Mouse (Mus musculus): Measurements from ENCODE around the gene Lmf1. TPM values are rescaled to one million over a fixed set of nuclear protein-coding genes. Genes with fewer than 3 reads are reported as not detected.

Gene Lmf1
- polyA plus RNA-seq, 1 experiment = 18.8 TPM

DNA sequence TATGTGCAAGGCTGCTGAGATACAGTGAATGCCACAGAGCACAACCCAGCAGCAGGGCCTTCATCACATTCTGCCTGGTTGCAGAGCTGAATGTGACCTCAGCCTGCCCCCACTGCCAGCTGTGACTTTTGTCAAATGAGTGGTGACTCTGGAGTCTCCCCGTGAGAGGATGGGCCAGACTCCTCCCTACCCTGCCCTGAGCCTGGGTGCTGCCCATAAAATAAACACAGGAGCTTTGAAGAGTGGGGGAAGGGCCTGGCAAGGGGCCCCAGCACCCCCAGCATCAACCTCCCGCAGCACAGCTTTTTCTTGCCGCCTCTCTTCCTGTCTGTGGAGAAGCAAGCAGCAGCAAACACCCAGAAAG is 77.9 kb downstream of the Lmf1 start:
- no peak overlapping the region for H3K4me3 ChIP-seq (replicated peaks; ENCODE audit: control insufficient read depth, low read depth, low read length)
- no peak for TF ChIP-seq POLR2A (IDR thresholded peaks at IDR 0.05; ENCODE audit: borderline replicate concordance, control insufficient read depth, low read depth, low read length)
- no peak for TF ChIP-seq CTCF (IDR thresholded peaks at IDR 0.05; ENCODE audit: control insufficient read depth, insufficient read depth, low read length)
- no peaks in the 10 kb centered on the region for H3K4me1 ChIP-seq (ENCODE audit: control insufficient read depth, insufficient read depth, low read length)
- H3K27ac ChIP-seq (ENCODE audit: control insufficient read depth, insufficient read depth, low read depth, low read length, poor library complexity) = no peak overlapping the region
- 62% methylated on average over 3 of the region's 3 CpGs for WGBS

DNA sequence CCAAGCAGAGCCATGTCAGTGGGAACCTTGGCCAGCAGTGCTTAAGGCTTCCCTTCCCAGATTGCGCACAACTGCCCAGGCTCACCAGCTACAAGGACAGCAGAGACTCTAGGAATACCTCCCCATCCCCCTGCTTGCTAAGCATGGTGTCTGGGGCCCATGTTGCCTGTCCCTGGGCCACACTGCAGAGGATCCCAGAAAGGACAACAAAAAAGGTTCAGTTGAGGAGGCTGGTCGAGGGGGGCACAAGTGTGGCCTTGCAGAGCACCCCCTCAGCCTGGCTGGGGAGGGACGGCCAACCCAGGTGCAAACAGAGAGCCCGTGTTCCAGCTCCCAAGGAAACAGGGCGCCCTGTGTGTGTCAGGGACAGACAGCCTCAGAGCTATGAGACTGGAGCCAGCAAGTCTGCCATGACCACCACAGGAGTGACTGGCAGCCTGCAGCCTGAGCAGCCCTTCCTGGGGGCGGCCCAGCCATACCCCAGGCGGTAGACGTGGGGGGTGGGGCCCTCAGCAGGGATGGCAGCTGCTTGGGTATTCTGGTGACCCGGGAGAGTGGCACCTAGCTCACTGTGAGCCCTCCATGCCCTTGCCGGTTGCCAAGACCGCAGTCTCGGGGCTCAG is 84.4 kb downstream of the Lmf1 start:
- no peak for TF ChIP-seq CTCF (IDR thresholded peaks at IDR 0.05; ENCODE audit: control insufficient read depth, insufficient read depth, low read length)
- Histone ChIP-seq H3K4me1 (ENCODE audit: control insufficient read depth, insufficient read depth, low read length) (no peaks in the 10 kb centered on the region), H3K27ac (ENCODE audit: control insufficient read depth, insufficient read depth, low read depth, low read length, poor library complexity) (no peak overlapping the region), H3K4me3 (replicated peaks; ENCODE audit: control insufficient read depth, low read depth, low read length) (no peak overlapping the region)
- WGBS = 56% methylated on average over 12 of the region's 12 CpGs

DNA sequence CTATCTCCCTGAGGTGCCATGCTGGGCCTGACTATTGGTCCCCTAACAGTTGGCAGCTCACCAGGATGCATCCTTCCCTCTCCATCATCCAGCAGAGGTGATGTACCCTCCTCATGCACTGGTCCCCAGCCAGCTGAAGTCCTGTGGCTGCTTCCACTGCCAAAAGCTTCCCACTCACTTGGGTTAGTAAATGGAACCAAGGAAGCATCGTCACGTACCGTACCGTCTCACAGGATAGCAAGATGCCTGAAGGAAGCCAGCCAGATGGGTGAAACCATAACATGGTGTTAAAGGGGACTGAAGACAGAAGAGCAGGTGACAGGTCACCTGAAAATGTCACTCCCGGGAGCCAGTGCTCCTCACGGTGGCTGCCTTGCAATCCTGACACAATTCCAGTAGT is 86.6 kb downstream of the Lmf1 start:
- 80% methylated on average over 6 of the region's 6 CpGs for WGBS
- no peak overlapping the region for H3K4me3 ChIP-seq (replicated peaks; ENCODE audit: control insufficient read depth, low read depth, low read length)
- TF ChIP-seq POLR2A (IDR thresholded peaks at IDR 0.05; ENCODE audit: borderline replicate concordance, control insufficient read depth, low read depth, low read length) (no peak), CTCF (IDR thresholded peaks at IDR 0.05; ENCODE audit: control insufficient read depth, insufficient read depth, low read length) (no peak)
- H3K27ac ChIP-seq (ENCODE audit: control insufficient read depth, insufficient read depth, low read depth, low read length, poor library complexity) = no peak overlapping the region
- no peaks in the 10 kb centered on the region; the same call in 1 of the 2 replicates for H3K4me1 ChIP-seq (ENCODE audit: control insufficient read depth, insufficient read depth, low read length)

DNA sequence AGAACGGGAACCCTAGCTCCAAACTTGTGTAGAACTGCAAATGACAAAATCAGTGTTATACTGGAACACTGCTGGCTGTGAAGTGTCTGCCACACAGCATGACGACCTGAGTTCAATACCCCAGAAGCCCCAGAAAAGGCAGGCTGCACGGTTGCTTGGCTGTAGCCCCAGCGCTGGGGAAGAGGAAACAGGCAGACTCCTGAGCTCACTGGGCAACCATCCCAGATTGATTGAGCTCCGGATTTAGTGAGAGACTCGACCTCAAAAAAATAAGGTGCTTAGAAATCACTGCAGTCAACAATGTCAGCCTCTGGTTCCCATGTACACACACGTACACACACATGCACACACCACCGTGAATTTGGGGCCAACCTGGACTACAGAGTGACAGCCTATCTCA is 87.0 kb downstream of the Lmf1 start:
- 53% methylated on average over 8 of the region's 8 CpGs for WGBS
- TF ChIP-seq POLR2A (IDR thresholded peaks at IDR 0.05; ENCODE audit: borderline replicate concordance, control insufficient read depth, low read depth, low read length) (no peak), CTCF (IDR thresholded peaks at IDR 0.05; ENCODE audit: control insufficient read depth, insufficient read depth, low read length) (no peak)
- H3K27ac ChIP-seq (ENCODE audit: control insufficient read depth, insufficient read depth, low read depth, low read length, poor library complexity) = no peak overlapping the region
- H3K4me3 ChIP-seq (replicated peaks; ENCODE audit: control insufficient read depth, low read depth, low read length) = no peak overlapping the region
- no peaks in the 10 kb centered on the region; the same call in 1 of the 2 replicates for H3K4me1 ChIP-seq (ENCODE audit: control insufficient read depth, insufficient read depth, low read length)

DNA sequence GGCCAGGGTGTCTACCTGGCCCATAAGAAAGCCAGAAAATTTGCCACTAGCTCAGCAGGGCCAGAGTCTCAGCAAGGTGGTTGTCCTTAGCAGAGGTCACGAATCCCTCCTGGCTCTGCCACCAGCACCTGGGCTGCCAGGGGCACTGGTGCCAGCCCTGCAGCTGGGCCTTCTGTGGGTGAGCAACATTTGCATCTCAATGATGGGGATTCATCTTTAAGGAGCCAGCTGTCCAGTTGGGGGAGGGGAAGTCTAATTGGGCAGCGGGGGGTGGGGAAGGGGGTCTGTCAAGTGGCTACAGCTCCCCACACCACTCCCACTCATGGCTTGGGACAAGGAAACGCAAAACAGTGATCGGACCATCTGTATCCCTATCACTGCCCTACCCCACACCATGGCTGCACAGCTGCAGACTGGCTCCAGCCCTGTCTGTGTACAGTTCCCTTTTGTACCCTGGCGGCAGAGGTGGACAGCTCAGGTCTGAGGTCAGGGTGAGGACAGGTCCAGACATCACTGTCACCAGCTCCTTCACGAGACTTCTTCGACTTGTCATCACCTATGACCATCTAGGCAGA is 89.7 kb downstream of the Lmf1 start:
- WGBS = 73% methylated on average over 7 of the region's 7 CpGs
- no peak for TF ChIP-seq POLR2A (IDR thresholded peaks at IDR 0.05; ENCODE audit: borderline replicate concordance, control insufficient read depth, low read depth, low read length)
- TF ChIP-seq CTCF (IDR thresholded peaks at IDR 0.05; ENCODE audit: control insufficient read depth, insufficient read depth, low read length) = no peak
- Histone ChIP-seq H3K4me1 (ENCODE audit: control insufficient read depth, insufficient read depth, low read length) (peaks cover 1% of the 10 kb centered on the region; the same call in 1 of the 2 replicates), H3K27ac (ENCODE audit: control insufficient read depth, insufficient read depth, low read depth, low read length, poor library complexity) (no peak overlapping the region), H3K4me3 (replicated peaks; ENCODE audit: control insufficient read depth, low read depth, low read length) (no peak overlapping the region)

DNA sequence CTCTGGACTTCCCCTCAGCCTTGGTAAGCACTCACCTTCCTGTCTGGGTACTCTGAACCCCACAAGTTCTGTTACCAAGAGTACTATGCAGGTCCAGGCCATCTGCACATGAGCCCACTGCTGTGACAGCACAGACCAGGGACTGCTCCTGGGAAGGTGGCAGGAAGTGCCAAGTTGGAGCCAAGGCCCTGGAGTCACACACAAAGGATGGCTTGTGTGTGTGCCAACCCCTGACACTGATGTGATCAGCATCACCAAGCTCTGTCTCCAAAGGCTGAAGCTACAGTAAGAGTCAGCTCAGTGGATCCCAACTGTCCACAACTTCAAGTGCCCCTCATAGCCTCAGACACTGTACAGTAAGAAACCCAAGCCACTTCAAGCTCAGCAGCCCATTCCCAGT is 94.1 kb downstream of the Lmf1 start:
- TF ChIP-seq POLR2A (IDR thresholded peaks at IDR 0.05; ENCODE audit: borderline replicate concordance, control insufficient read depth, low read depth, low read length) = no peak
- no peak overlapping the region for H3K4me3 ChIP-seq (replicated peaks; ENCODE audit: control insufficient read depth, low read depth, low read length)
- peaks cover 1% of the 10 kb centered on the region; the same call in 1 of the 2 replicates for H3K4me1 ChIP-seq (ENCODE audit: control insufficient read depth, insufficient read depth, low read length)
- H3K27ac ChIP-seq (ENCODE audit: control insufficient read depth, insufficient read depth, low read depth, low read length, poor library complexity) = no peak overlapping the region

DNA sequence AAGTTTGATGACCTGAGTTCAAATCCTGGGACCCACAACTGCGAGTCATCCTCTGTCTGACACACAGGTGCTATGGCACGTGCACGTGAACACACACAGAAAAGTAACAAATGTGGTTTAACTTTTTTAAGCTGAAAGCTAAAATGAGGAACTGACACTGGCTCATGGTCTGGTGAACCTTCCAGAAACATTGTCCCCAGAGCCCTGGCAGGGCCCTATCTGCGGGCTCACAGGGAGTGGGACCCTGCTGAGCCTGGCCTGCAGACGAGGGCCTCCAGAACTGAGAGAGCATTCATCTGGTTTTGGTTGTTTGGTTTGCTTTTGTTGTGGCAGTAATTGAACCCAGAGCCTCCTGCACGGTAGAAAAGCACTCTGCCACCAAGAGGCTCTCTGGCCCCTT is 99.1 kb downstream of the Lmf1 start:
- H3K27ac ChIP-seq (ENCODE audit: control insufficient read depth, insufficient read depth, low read depth, low read length, poor library complexity) = no peak overlapping the region; the same call in 1 of the 2 replicates
- no peak for TF ChIP-seq POLR2A (IDR thresholded peaks at IDR 0.05; ENCODE audit: borderline replicate concordance, control insufficient read depth, low read depth, low read length)
- no peak for TF ChIP-seq CTCF (IDR thresholded peaks at IDR 0.05; ENCODE audit: control insufficient read depth, insufficient read depth, low read length)
- peaks cover 2% of the 10 kb centered on the region; the same call in 1 of the 2 replicates for H3K4me1 ChIP-seq (ENCODE audit: control insufficient read depth, insufficient read depth, low read length)
- 6% methylated on average over 6 of the region's 6 CpGs for WGBS
- H3K4me3 ChIP-seq (replicated peaks; ENCODE audit: control insufficient read depth, low read depth, low read length) = no peak overlapping the region

DNA sequence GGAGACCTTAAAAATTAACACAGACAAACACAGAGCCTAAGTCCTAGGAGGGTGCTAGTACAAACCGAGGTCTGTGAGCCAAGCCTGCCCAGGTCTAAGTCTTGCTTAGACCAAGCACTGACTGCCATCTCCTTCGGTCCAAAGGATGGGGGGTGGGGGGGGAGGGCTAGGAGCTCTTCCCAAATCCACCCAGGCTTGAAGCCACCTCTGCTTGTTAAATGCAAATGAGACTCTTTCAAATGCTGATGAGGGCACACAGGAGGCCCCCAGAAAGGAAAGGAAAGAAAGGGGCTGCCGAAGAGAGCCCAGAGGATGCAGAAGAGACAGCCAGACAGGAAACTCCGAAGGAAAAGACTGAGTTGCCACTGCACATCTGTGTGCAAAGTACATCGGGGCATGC is 100.9 kb downstream of the Lmf1 start:
- 14% methylated on average over 5 of the region's 5 CpGs for WGBS
- TF ChIP-seq CTCF (IDR thresholded peaks at IDR 0.05; ENCODE audit: control insufficient read depth, insufficient read depth, low read length) (no peak), POLR2A (IDR thresholded peaks at IDR 0.05; ENCODE audit: borderline replicate concordance, control insufficient read depth, low read depth, low read length) (no peak)

DNA sequence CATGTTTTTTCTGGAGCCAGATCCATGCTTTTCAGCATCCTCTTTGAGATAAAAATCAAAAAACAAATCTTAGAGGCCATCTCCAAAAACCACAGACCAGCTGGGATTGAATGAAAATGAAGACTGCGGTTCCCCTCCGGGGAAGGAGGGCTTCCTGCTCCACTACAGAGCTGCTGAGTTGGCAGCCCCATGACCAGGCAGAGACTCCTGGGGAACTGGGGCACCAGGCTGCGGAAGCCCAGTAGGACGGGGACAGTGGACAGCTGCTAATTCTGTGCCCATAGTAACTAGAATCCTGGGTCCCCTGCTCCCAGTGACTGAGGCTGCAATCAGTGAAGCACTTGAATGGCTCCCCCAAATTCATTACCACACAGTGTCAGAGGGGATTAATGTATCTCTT is 102.8 kb downstream of the Lmf1 start:
- TF ChIP-seq POLR2A (IDR thresholded peaks at IDR 0.05; ENCODE audit: borderline replicate concordance, control insufficient read depth, low read depth, low read length) (no peak), CTCF (IDR thresholded peaks at IDR 0.05; ENCODE audit: control insufficient read depth, insufficient read depth, low read length) (no peak)
- Histone ChIP-seq H3K4me3 (replicated peaks; ENCODE audit: control insufficient read depth, low read depth, low read length) (no peak overlapping the region), H3K4me1 (ENCODE audit: control insufficient read depth, insufficient read depth, low read length) (peaks cover 2% of the 10 kb centered on the region; the same call in 1 of the 2 replicates), H3K27ac (ENCODE audit: control insufficient read depth, insufficient read depth, low read depth, low read length, poor library complexity) (no peak overlapping the region)
- 45% methylated on average over 4 of the region's 4 CpGs for WGBS

More for the DNA sequence above, 100.9 kb downstream of the Lmf1 start:
- Histone ChIP-seq H3K4me3 (replicated peaks; ENCODE audit: control insufficient read depth, low read depth, low read length) (no peak overlapping the region), H3K27ac (ENCODE audit: control insufficient read depth, insufficient read depth, low read depth, low read length, poor library complexity) (no peak overlapping the region), H3K4me1 (ENCODE audit: control insufficient read depth, insufficient read depth, low read length) (peaks cover 2% of the 10 kb centered on the region; the same call in 1 of the 2 replicates)

Data from bone marrow, adult 2 months (tissue).